Mouse (Mus musculus): Measurements from ENCODE around the gene Cog8. TPM values are rescaled to one million over a fixed set of nuclear protein-coding genes. Genes with fewer than 3 reads are reported as not detected.

Cog8 gene
- total RNA-seq, 2 experiments from 2014 or later = 18.2 to 19.2 TPM

Small RNA genes within 50 kb of the gene (microRNA-seq; reads per million reads assigned to microRNA genes)
- gene Mir7075 = 1.1 reads per million

Other genes with a start within 250 kb of the Cog8 start
- 1 to 10 TPM; 1.0 to 1.7 TPM for gene Has3, start 186.4 kb downstream of the Cog8 start, total RNA-seq (2021)
- 10 to 100 TPM; 17.7 to 19.1 TPM for gene Utp4, start 163.1 kb downstream of the Cog8 start, total RNA-seq (2021)
- gene Sntb2, start 120.9 kb downstream of the Cog8 start, total RNA-seq (2021) = 10 to 100 TPM; 12.9 to 13.0 TPM
- 10 to 100 TPM; 62.3 to 67.0 TPM for gene Vps4a, start 25.5 kb downstream of the Cog8 start, total RNA-seq (2021)
- 10 to 100 TPM; 60.1 to 60.8 TPM for gene Pdf, start 8.1 kb downstream of the Cog8 start, total RNA-seq (2021)
- 10 to 100 TPM; 21.1 to 21.2 TPM for gene Nip7, start 188 bp upstream of the Cog8 start, total RNA-seq (2021)
- gene Tmed6, start 9.0 kb upstream of the Cog8 start, total RNA-seq (2021) = not detected
- 10 to 100 TPM; 10.5 to 13.2 TPM for gene Terf2, start 39.9 kb upstream of the Cog8 start, total RNA-seq (2021)
- gene Cyb5b, start 94.0 kb upstream of the Cog8 start, total RNA-seq (2021) = 10 to 100 TPM; 32.8 to 36.6 TPM
- gene Nfat5, start 236.8 kb upstream of the Cog8 start, total RNA-seq (2021) = 10 to 100 TPM; 24.5 to 27.5 TPM

Data from heart, postnatal 25 days (tissue).